ENCODE assay signal across 8 mouse cellular contexts in genomic region chr19:28974862-28975611, GRCm38 (mm10). TPM values are rescaled to one million over a fixed set of nuclear protein-coding genes. Genes with fewer than 3 reads are reported as not detected.
DNase-seq lines count a peak whose midpoint lies in the region; ATAC-seq and TF ChIP-seq lines count a peak whose summit lies in the region.

No protein-coding gene starts in this region.

- H3K27ac ChIP-seq in heart, embryonic 14.5 days (replicated peaks in 1 of 2; ENCODE audit: control insufficient read depth in 1 of 2, insufficient read depth in 1 of 2, low read depth in 2 of 2, low read length in 2 of 2): no peak overlapping the region
- no peak overlapping the region for H3K27ac ChIP-seq in liver, embryonic 11.5 days (ENCODE audit: low read depth, low read length)
- H3K27ac ChIP-seq in stomach, embryonic 14.5 days (ENCODE audit: low read length): no peak overlapping the region

- peak; percentile 82 for ATAC-seq in erythroid progenitor cell, adult 5-6 weeks (replicated peaks; ENCODE audit: low FRiP score, poor library complexity, severe bottlenecking)
- ATAC-seq in heart, embryonic 14.5 days (ENCODE audit: insufficient number of reproducible peaks, insufficient read depth, low FRiP score, low read depth): no peak
- no peak for ATAC-seq in liver, embryonic 11.5 days (replicated peaks; ENCODE audit: low FRiP score)
- ATAC-seq in stomach, embryonic 14.5 days (ENCODE audit: insufficient number of reproducible peaks, insufficient read depth, low FRiP score, low read depth): no peak

- no peak overlapping the region for H3K4me3 ChIP-seq in C2C12 (ENCODE audit: insufficient read depth, poor library complexity, severe bottlenecking)
- H3K4me3 ChIP-seq in heart, embryonic 14.5 days (ENCODE audit: control insufficient read depth in 1 of 2, insufficient read depth in 1 of 2, low read depth in 1 of 2, low read length in 2 of 2): peak overlapping the region; percentile 44 to 46
- peak overlapping the region; percentile 32 for H3K4me3 ChIP-seq in liver, embryonic 11.5 days (ENCODE audit: low read depth, low read length)
- H3K4me3 ChIP-seq in stomach, embryonic 14.5 days (ENCODE audit: low read depth, low read length): peak overlapping the region; percentile 26

- no peaks in the 10 kb centered on the region for H3K36me3 ChIP-seq in C2C12 (ENCODE audit: control insufficient read depth, insufficient read depth)
- no peaks in the 10 kb centered on the region for H3K36me3 ChIP-seq in heart, embryonic 14.5 days (ENCODE audit: control insufficient read depth, insufficient read depth, low read length)
- no peaks in the 10 kb centered on the region for H3K36me3 ChIP-seq in liver, embryonic 11.5 days (ENCODE audit: control insufficient read depth, insufficient read depth, low read length)
- H3K36me3 ChIP-seq in stomach, embryonic 14.5 days (ENCODE audit: control insufficient read depth, insufficient read depth, low read length): no peaks in the 10 kb centered on the region

- H3K27me3 ChIP-seq in C2C12 (ENCODE audit: control insufficient read depth, insufficient read depth, insufficient read length): no peaks in the 10 kb centered on the region
- H3K27me3 ChIP-seq in heart, embryonic 14.5 days (ENCODE audit: control insufficient read depth, insufficient read depth, low read length): no peaks in the 10 kb centered on the region
- peaks cover 8% of the 10 kb centered on the region for H3K27me3 ChIP-seq in liver, embryonic 11.5 days (replicated peaks; ENCODE audit: control insufficient read depth, insufficient read depth, low read length)
- H3K27me3 ChIP-seq in stomach, embryonic 14.5 days (ENCODE audit: control insufficient read depth, insufficient read depth, low read length): no peaks in the 10 kb centered on the region

- no peaks in the 10 kb centered on the region for H3K79me3 ChIP-seq in C2C12 (ENCODE audit: low read depth)

- no peak for TF ChIP-seq POLR2A in brain, embryonic 14.5 days (IDR thresholded peaks at IDR 0.05; ENCODE audit: borderline replicate concordance, extremely low read depth, insufficient read depth, insufficient read length, poor library complexity, severe bottlenecking)

- DNase-seq in brain, embryonic 14.5 days (ENCODE audit: low read depth): peak; percentile 85
- peak; percentile 90 for DNase-seq in kidney, postnatal 10 days
- DNase-seq in liver, embryonic 11.5 days (ENCODE audit: low spot score): peak; percentile 80
- DNase-seq in natural killer cell, adult 2 months (ENCODE audit: low spot score in 2 of 2): peak; percentile 47 to 71

- peak overlapping the region; percentile 31; the same call in 1 of the 2 replicates for H3K9ac ChIP-seq in heart, embryonic 14.5 days (ENCODE audit: low read length)
- H3K9ac ChIP-seq in liver, embryonic 11.5 days (ENCODE audit: low read depth, low read length): no peak overlapping the region
- H3K9ac ChIP-seq in stomach, embryonic 14.5 days (replicated peaks; ENCODE audit: low read depth, low read length): no peak overlapping the region

- WGBS in heart, embryonic 14.5 days: 14% methylated on average over 35 of the region's 35 CpGs
- 16% methylated on average over 35 of the region's 35 CpGs for WGBS in liver, embryonic 11.5 days
- 17% methylated on average over 35 of the region's 35 CpGs for WGBS in stomach, embryonic 14.5 days

- peak overlapping the region; percentile 77 for H3K4me2 ChIP-seq in heart, embryonic 14.5 days (ENCODE audit: low read length)
- peak overlapping the region; percentile 62 for H3K4me2 ChIP-seq in liver, embryonic 11.5 days
- H3K4me2 ChIP-seq in stomach, embryonic 14.5 days (replicated peaks; ENCODE audit: low read depth, low read length): peak overlapping the region; percentile 59

- no peak overlapping the region for H3ac ChIP-seq in C2C12 (ENCODE audit: control insufficient read depth, insufficient read length, low read depth)

- H3K9me3 ChIP-seq in heart, embryonic 14.5 days (ENCODE audit: control insufficient read depth, low read length): no peaks in the 10 kb centered on the region
- no peaks in the 10 kb centered on the region for H3K9me3 ChIP-seq in liver, embryonic 11.5 days (ENCODE audit: control insufficient read depth, low read length)
- H3K9me3 ChIP-seq in stomach, embryonic 14.5 days (ENCODE audit: control insufficient read depth, low read depth, low read length): no peaks in the 10 kb centered on the region

- H3K4me1 ChIP-seq in heart, embryonic 14.5 days (ENCODE audit: control insufficient read depth in 2 of 2, insufficient read depth in 2 of 2, low read length in 2 of 2): no peaks in the 10 kb centered on the region
- H3K4me1 ChIP-seq in liver, embryonic 11.5 days (replicated peaks; ENCODE audit: control insufficient read depth, insufficient read depth, low read length): no peaks in the 10 kb centered on the region
- H3K4me1 ChIP-seq in stomach, embryonic 14.5 days (ENCODE audit: control insufficient read depth, insufficient read depth, low read length): no peaks in the 10 kb centered on the region

- TF ChIP-seq CTCF in C2C12 (IDR thresholded peaks at IDR 0.05; ENCODE audit: control insufficient read depth, insufficient read depth, insufficient read length): peak; percentile 55
- TF ChIP-seq CTCF in brain, embryonic 14.5 days (IDR thresholded peaks at IDR 0.05; ENCODE audit: borderline replicate concordance, extremely low read depth, insufficient read depth, insufficient read length): peak; percentile 80

- H3K79me2 ChIP-seq in C2C12 (ENCODE audit: control insufficient read depth, insufficient read depth): no peaks in the 10 kb centered on the region

TF ChIP-seq in C2C12, 6 proteins besides CTCF, POLR2A, EP300 and RAD21:
- no peak for TF ChIP-seq MYOD1 (IDR thresholded peaks at IDR 0.05; ENCODE audit: control insufficient read depth, insufficient read length, low read depth)

RNA-seq across cellular contexts. Expression of gene 4430402I18Rik, which starts 7.4 kb away (rescaled TPM):
- 0.02 TPM for polyA plus RNA-seq in C2C12 (2012; fragmentation: generic; extraction: Trizol)
- polyA plus RNA-seq in brain, embryonic 14.5 days (2012; rRNA removed): 0.74 and 0.90 TPM in 2 replicates
- total RNA-seq in erythroid progenitor cell, adult 5-6 weeks (2015; ENCODE audit: low replicate concordance): not detected in 2 replicates
- not detected in 2 replicates for total RNA-seq in erythroid progenitor cell, adult 5-6 weeks (2017; ENCODE audit: low replicate concordance)
- polyA plus RNA-seq in heart, embryonic 14.5 days (2014; fragmentation: Nextera tagmentation; extraction: Ambion mirVana): 8.2 and 10.5 TPM in 2 replicates
- polyA plus RNA-seq in liver, embryonic 11.5 days (2014; fragmentation: Nextera tagmentation; extraction: Ambion mirVana): 0.70 and 1.2 TPM in 2 replicates
- 0.27 and 0.90 TPM in 2 replicates for polyA plus RNA-seq in stomach, embryonic 14.5 days (2014; fragmentation: Nextera tagmentation; extraction: Ambion mirVana)

RNA-seq across cellular contexts. Expression of gene Plpp6, which starts 11.3 kb away (rescaled TPM):
- polyA plus RNA-seq in C2C12 (2012; fragmentation: generic; extraction: Trizol): 1.3 TPM
- polyA plus RNA-seq in brain, embryonic 14.5 days (2012; rRNA removed): 7.9 and 10.4 TPM in 2 replicates
- total RNA-seq in erythroid progenitor cell, adult 5-6 weeks (2015; ENCODE audit: low replicate concordance): 0.42 and 3.2 TPM in 2 replicates
- total RNA-seq in erythroid progenitor cell, adult 5-6 weeks (2017; ENCODE audit: low replicate concordance): 1.5 TPM in 1 of 2 replicates, not detected in the other
- polyA plus RNA-seq in heart, embryonic 14.5 days (2014; fragmentation: Nextera tagmentation; extraction: Ambion mirVana): 11.6 and 11.7 TPM in 2 replicates
- 3.8 and 5.0 TPM in 2 replicates for polyA plus RNA-seq in liver, embryonic 11.5 days (2014; fragmentation: Nextera tagmentation; extraction: Ambion mirVana)
- 10.3 and 14.1 TPM in 2 replicates for polyA plus RNA-seq in stomach, embryonic 14.5 days (2014; fragmentation: Nextera tagmentation; extraction: Ambion mirVana)

RNA-seq across cellular contexts. Expression of gene Cdc37l1, which starts 15.1 kb away (rescaled TPM):
- 6.4 TPM for polyA plus RNA-seq in C2C12 (2012; fragmentation: generic; extraction: Trizol)
- polyA plus RNA-seq in brain, embryonic 14.5 days (2012; rRNA removed): 44.0 and 46.5 TPM in 2 replicates
- total RNA-seq in erythroid progenitor cell, adult 5-6 weeks (2015; ENCODE audit: low replicate concordance): 43.2 and 45.4 TPM in 2 replicates
- total RNA-seq in erythroid progenitor cell, adult 5-6 weeks (2017; ENCODE audit: low replicate concordance): 41.8 and 53.5 TPM in 2 replicates
- 50.0 and 53.6 TPM in 2 replicates for polyA plus RNA-seq in heart, embryonic 14.5 days (2014; fragmentation: Nextera tagmentation; extraction: Ambion mirVana)
- 27.9 and 29.6 TPM in 2 replicates for polyA plus RNA-seq in liver, embryonic 11.5 days (2014; fragmentation: Nextera tagmentation; extraction: Ambion mirVana)
- 51.2 and 51.6 TPM in 2 replicates for polyA plus RNA-seq in stomach, embryonic 14.5 days (2014; fragmentation: Nextera tagmentation; extraction: Ambion mirVana)
